Mouse (Mus musculus): ENCODE results near the gene Rph3al. TPM values are rescaled to one million over a fixed set of nuclear protein-coding genes. Genes with fewer than 3 reads are reported as not detected.

Rph3al gene
- polyA plus RNA-seq, 1 experiment from 2014 or later: 2.7 TPM

GRCm38 (mm10) chr11:75785897-75786296, 152.3 kb downstream of the Rph3al start:
- Histone ChIP-seq H3K36me3 (ENCODE audit: control insufficient read depth, insufficient read depth, low read length) (no peaks in the 10 kb centered on the region), H3K27me3 (ENCODE audit: control insufficient read depth, insufficient read depth, low read length) (peaks cover 3% of the 10 kb centered on the region), H3K4me1 (ENCODE audit: control insufficient read depth, insufficient read depth, low read length) (no peaks in the 10 kb centered on the region), H3K9ac (ENCODE audit: low read length) (no peak overlapping the region), H3K9me3 (ENCODE audit: control insufficient read depth, low read length) (no peaks in the 10 kb centered on the region), H3K27ac (replicated peaks; ENCODE audit: low read depth, low read length) (no peak overlapping the region), H3K4me3 (ENCODE audit: low read depth, low read length) (no peak overlapping the region), H3K4me2 (ENCODE audit: low read depth, severe bottlenecking) (no peak overlapping the region)
- DNase-seq (ENCODE audit: low spot score): no peak
- ATAC-seq (ENCODE audit: insufficient number of reproducible peaks, low FRiP score, low TSS enrichment, low read depth): no peak
- 73% methylated on average over 8 of the region's 8 CpGs for WGBS

- ATAC-seq (ENCODE audit: insufficient number of reproducible peaks, low FRiP score, low TSS enrichment, low read depth): no peak
- WGBS: 92% methylated on average over 5 of the region's 5 CpGs
- no peaks in the 10 kb centered on the region for H3K27me3 ChIP-seq (ENCODE audit: control insufficient read depth, insufficient read depth, low read length)
- H3K4me2 ChIP-seq (ENCODE audit: low read depth, severe bottlenecking): no peak overlapping the region
- H3K9ac ChIP-seq (ENCODE audit: low read length): no peak overlapping the region
- no peaks in the 10 kb centered on the region for H3K36me3 ChIP-seq (ENCODE audit: control insufficient read depth, insufficient read depth, low read length)
- no peak for DNase-seq (ENCODE audit: low spot score)
- H3K4me1 ChIP-seq (ENCODE audit: control insufficient read depth, insufficient read depth, low read length): no peaks in the 10 kb centered on the region
- H3K4me3 ChIP-seq (ENCODE audit: low read depth, low read length): no peak overlapping the region
- H3K27ac ChIP-seq (replicated peaks; ENCODE audit: low read depth, low read length): no peak overlapping the region
- H3K9me3 ChIP-seq (ENCODE audit: control insufficient read depth, low read length): no peaks in the 10 kb centered on the region
Measured at GRCm38 (mm10) chr11:75783799-75784198, 154.4 kb downstream of the Rph3al start.

GRCm38 (mm10) chr11:75781919-75782318, 156.3 kb downstream of the Rph3al start:
- H3K27ac ChIP-seq (replicated peaks; ENCODE audit: low read depth, low read length): no peak overlapping the region
- ATAC-seq (ENCODE audit: insufficient number of reproducible peaks, low FRiP score, low TSS enrichment, low read depth) (no peak), DNase-seq (ENCODE audit: low spot score) (peak; percentile 80)
- no peaks in the 10 kb centered on the region for H3K9me3 ChIP-seq (ENCODE audit: control insufficient read depth, low read length)
- H3K36me3 ChIP-seq (ENCODE audit: control insufficient read depth, insufficient read depth, low read length): no peaks in the 10 kb centered on the region
- WGBS: 25% methylated on average over 6 of the region's 6 CpGs
- no peaks in the 10 kb centered on the region for H3K27me3 ChIP-seq (ENCODE audit: control insufficient read depth, insufficient read depth, low read length)
- H3K4me3 ChIP-seq (ENCODE audit: low read depth, low read length): no peak overlapping the region
- H3K4me1 ChIP-seq (ENCODE audit: control insufficient read depth, insufficient read depth, low read length): no peaks in the 10 kb centered on the region
- H3K9ac ChIP-seq (ENCODE audit: low read length): no peak overlapping the region
- H3K4me2 ChIP-seq (ENCODE audit: low read depth, severe bottlenecking): no peak overlapping the region

Other genes with a start within 250 kb of the Rph3al start
- 1,333 and 1,356 TPM in 2 replicates for gene Ywhae, start 205.6 kb downstream of the Rph3al start, polyA plus RNA-seq (2014; fragmentation: Nextera tagmentation; extraction: Ambion mirVana)
- gene Doc2b, start 142.4 kb downstream of the Rph3al start, polyA plus RNA-seq (2014; fragmentation: Nextera tagmentation; extraction: Ambion mirVana): 0.19 and 0.27 TPM in 2 replicates
- 0.16 TPM in 1 of 2 replicates, not detected in the other for gene 1700016K19Rik, start 61.5 kb upstream of the Rph3al start, polyA plus RNA-seq (2014; fragmentation: Nextera tagmentation; extraction: Ambion mirVana)
- gene Rflnb, start 89.4 kb upstream of the Rph3al start, polyA plus RNA-seq (2014; fragmentation: Nextera tagmentation; extraction: Ambion mirVana): 35.6 and 47.4 TPM in 2 replicates
- 36.6 and 40.4 TPM in 2 replicates for gene Vps53, start 241.2 kb upstream of the Rph3al start, polyA plus RNA-seq (2014; fragmentation: Nextera tagmentation; extraction: Ambion mirVana)
- gene Fam57a, start 241.2 kb upstream of the Rph3al start, polyA plus RNA-seq (2014; fragmentation: Nextera tagmentation; extraction: Ambion mirVana): 37.0 TPM in 2 replicates

All from limb, embryonic 11.5 days (tissue).